Mouse (Mus musculus) cerebellum, postnatal 4 days (tissue): ENCODE data around the gene S1pr2.
A peak's percentile ranks its signal among the peaks of the same experiment; 100 is the strongest.

Experiments used
- DNase-seq, 2 experiments: peaks; one replicate each; pipeline ENCODE4 v3.0.0; 2022; ENCODE audit warnings: low spot score in 2 of 2, mixed read lengths in 1 of 2

The S1pr2 gene

DNA sequence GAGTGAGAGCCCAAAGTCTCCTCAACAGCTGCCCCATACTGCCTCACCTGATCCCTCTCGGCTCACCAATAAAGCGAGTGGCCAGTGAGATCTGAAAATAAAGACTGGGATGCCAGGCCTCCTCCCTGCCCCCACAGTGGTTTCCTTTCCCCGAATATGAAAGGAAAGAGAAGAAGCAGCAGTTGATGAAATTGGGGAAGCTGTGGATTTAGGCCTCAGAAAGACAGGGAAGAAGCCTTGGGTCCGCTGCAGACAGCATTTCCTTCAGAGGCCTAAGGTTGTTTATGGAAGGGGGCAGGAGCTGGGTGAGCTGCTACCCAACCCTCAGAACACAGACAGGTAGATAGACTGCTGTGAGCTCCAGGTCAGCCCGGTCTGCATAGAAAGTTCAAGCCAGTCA, 9.8 kb downstream of the S1pr2 start:
- no peak for DNase-seq

DNA sequence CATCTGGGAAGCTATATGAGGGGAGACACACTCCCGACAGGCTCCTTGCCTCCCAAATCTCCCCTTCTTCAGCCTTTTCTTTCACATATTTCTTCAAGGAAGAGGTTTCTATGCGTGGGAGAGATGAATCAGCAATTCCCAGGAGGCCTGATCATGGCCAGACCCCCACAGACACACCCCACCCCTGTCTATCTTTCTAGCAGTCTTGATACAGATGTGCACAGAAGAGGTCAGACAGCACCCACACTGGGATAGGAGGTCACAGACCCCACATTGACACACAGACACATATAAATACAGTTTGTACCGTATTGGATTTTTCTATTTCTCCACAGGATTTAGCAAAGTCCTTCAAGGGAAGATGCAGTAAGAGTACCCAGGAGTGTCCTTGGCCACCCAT, 10.6 kb downstream of the S1pr2 start:
- DNase-seq: no peak

DNA sequence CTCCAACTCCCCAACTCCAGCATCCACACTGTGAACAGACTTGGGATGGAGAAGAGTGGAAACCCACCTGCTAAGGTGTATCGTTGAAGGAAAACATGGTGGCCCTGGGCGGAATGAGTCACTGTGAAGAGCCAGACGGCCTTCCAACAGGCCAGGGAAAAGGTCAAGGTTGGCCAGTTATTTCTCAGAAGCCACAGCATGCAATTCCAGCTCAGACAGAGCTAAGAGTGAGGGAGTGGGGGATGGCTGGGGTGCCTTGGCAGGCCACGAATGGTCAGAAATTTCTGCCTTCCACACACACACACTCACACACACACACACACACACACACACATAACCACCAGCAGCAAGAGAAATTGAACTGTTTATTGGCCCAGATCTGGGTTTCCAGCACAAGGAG, 11.0 kb downstream of the S1pr2 start:
- DNase-seq: no peak

GRCm38 (mm10) chr9:20961557-20961956, 15.0 kb downstream of the S1pr2 start:
- no peak for DNase-seq

DNA sequence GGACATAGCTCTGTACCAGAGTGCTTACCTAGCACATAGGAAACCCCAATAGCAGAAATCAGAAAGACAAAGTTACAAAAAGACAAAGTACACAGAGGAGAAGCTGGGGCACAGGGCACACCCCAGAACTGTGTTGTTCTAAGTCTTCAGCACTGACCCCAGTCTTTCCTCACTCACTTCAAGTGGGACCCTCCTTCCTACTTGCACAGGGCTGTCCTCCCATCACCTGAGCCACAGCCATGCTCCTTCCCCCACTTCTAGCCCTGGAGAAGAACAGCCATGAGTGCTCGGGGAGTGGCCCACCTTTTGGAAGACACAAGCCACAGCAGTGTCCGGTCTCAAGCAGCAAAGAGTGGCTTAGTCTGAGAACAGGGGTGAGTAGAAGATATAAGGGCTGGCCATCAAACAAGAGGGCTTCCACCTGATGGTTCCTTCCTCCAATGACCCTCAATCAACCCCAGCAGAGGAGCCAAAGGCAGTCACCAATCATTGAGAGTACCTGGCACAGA, 17.1 kb downstream of the S1pr2 start, which contains the start of gene Dnmt1:
Gene Dnmt1 (minus strand): TSS at position 459 of the 509 bp plus-strand sequence.
- no peak for DNase-seq

GRCm38 (mm10) chr9:20956989-20957388, 19.6 kb downstream of the S1pr2 start:
- DNase-seq: no peak

GRCm38 (mm10) chr9:20952520-20953227, 23.9 kb downstream of the S1pr2 start:
- DNase-seq: peak; percentile 92 to 96

GRCm38 (mm10) chr9:20951966-20952519, 24.5 kb downstream of the S1pr2 start:
- DNase-seq: no peak

DNA sequence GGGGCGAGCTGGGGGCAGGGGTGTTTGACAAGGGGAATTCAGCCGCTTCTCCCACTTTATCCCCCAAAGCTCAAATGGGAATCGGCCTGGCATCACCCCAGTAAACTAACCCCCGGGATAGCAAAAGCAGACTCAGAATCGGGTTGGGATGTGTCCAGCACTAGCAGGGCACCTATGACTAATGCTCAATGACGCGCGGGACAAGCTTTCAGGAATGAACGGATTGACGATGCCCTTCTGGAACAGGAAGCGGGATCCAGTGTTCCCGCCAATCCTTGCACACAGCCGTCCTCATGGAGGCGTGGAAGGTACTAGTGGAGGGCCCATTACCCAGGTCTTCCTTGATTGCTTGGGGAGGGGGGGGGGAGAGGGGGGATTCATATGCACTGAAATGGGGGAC, 25.1 kb downstream of the S1pr2 start:
- DNase-seq: peak in 1 of 2 experiments; percentile 15

DNA sequence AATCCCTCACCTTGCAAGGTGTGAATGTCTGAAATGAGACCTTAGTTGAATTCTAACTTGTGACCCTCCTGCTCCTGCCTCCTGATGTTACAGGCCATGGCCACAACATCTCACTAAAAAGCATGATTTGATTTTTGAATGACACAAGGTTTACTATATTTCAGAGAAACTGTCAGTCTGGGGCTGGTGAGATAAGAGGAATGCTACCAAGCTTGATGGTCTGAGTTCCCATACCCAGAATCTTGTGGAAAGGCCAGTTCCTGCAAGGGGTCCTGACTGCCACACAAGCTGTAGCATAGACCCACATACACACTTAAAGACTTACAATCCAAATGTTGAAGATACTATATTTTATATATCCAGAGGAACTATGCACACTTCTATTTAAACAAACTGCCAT, 26.2 kb downstream of the S1pr2 start:
- no peak for DNase-seq

GRCm38 (mm10) chr9:20946066-20946880, 30.3 kb downstream of the S1pr2 start:
- no peak for DNase-seq

DNA sequence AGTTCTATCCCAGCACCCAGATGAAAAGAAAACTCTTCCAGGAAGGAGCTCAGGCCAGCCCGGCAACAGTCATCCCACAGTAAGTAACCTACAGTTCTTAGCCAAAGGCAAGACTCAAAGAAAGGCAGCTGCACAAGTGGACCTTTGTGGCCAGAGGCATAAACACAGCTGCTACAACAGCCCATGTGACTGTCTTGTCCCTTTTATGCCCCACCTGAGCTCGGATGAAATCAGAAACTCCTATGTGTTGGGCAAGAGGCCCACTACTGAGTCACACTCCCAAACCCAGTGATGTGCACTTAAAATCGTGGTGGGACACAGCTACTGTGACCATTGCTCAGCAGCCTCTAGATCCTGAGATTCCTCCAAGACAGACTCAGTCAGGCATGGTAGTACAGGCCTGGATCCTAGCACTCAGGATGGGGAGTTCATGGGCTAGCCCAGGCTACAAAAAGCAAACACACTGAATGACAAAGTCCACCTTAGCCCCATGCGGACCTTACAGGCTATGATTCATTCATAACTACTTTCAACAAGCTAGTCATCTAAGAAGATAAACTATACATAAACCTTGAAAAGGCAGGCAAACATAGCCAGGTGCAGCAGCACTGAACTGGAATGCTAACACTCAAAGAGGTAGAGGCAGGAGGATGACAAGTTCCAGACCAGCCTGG, 31.7 kb downstream of the S1pr2 start:
- no peak for DNase-seq

- no peak for DNase-seq
Measured at GRCm38 (mm10) chr9:20943911-20944310, 32.7 kb downstream of the S1pr2 start.

GRCm38 (mm10) chr9:20943396-20943795, 33.2 kb downstream of the S1pr2 start:
- DNase-seq: no peak

DNA sequence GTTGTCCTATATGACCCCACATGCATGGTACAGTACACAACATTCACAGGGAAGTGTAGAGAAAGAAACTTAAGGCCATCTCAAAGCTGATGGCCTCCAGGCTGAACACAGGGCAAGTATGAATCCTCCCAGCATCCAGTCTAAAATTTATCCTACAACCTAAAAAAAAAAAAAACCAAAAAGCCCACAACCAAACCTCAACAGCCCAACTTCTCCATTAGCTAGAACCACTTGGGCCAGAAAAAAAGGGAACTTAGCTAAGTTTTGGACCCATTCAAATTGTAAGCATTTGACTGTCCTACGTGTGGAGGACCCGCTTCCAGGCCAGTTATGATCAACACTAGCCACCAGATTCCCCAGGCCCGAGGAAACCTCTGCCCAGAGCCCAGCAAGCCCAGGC, 53.3 kb downstream of the S1pr2 start:
- no peak for DNase-seq

DNA sequence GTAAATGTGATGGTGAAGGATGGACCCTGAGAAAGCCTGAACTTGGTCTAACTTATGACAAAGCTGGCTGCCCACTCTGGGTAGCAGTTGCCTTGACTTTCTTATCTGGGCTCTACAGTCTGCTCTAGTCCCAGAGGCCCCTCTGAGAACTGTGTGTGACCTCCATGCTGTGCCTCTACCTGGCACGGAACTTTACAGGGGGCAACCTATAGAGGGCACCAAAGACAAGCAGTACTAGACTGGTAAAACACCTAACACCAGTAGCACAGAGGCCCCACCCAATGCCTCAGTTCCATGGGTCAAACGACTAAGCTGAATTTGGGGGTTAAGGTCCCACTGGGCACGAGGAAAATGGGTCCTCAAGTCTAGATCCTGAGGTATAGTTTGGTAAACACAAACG, 60.4 kb downstream of the S1pr2 start:
- no peak for DNase-seq
